Mouse (Mus musculus) midbrain, embryonic 16.5 days (tissue): Measurements from ENCODE around the gene Slc22a17. TPM values are rescaled to one million over a fixed set of nuclear protein-coding genes. Genes with fewer than 3 reads are reported as not detected.

Experiments
- ATAC-seq: fragments of 200-750 bp; cut with Nextera tagmentation; 2 replicates; pipeline ENCODE4 v1.8.0; 2017; ENCODE audit warnings: moderate TSS enrichment
- H3K27ac ChIP-seq: fragments of 300-500 bp; sonication (generic); 2 replicates; pipeline ENCODE4 v1.5.1; 2014; ENCODE audit warnings: mild to moderate bottlenecking, low read length, mixed read lengths
- H3K27me3 ChIP-seq: fragments of 300-500 bp; sonication (generic); 2 replicates; pipeline ENCODE4 v1.6.1; 2014; ENCODE audit warnings: low read depth, low read length, mixed read lengths; ENCODE audit not compliant: control insufficient read depth, insufficient read depth
- H3K36me3 ChIP-seq: fragments of 300-500 bp; sonication (generic); 2 replicates; pipeline ENCODE4 v1.6.1; 2014; ENCODE audit warnings: mild to moderate bottlenecking, low read length, moderate library complexity, mixed read lengths; ENCODE audit not compliant: control insufficient read depth, insufficient read depth
- H3K4me1 ChIP-seq: fragments of 300-500 bp; sonication (generic); 2 replicates; pipeline ENCODE4 v1.6.1; 2014; ENCODE audit warnings: mild to moderate bottlenecking, low read length, mixed read lengths; ENCODE audit not compliant: control insufficient read depth, insufficient read depth
- H3K4me2 ChIP-seq: fragments of 300-500 bp; sonication (generic); 2 replicates; pipeline ENCODE4 v1.6.1; 2014; ENCODE audit warnings: mild to moderate bottlenecking, low read length, mixed read lengths
- H3K4me3 ChIP-seq: fragments of 300-500 bp; sonication (generic); 2 replicates; pipeline ENCODE4 v1.5.1; 2014; ENCODE audit warnings: low read depth, mild to moderate bottlenecking, low read length, moderate library complexity, mixed read lengths
- H3K9ac ChIP-seq: fragments of 300-500 bp; sonication (generic); 2 replicates; pipeline ENCODE4 v1.6.1; 2014; ENCODE audit warnings: low read depth, low read length, mixed read lengths
- H3K9me3 ChIP-seq: fragments of 300-500 bp; sonication (generic); replicated peaks from 2 replicates; pipeline ENCODE4 v1.6.1; 2014; ENCODE audit warnings: mild to moderate bottlenecking, low read length, mixed read lengths; ENCODE audit not compliant: control insufficient read depth, poor library complexity, severe bottlenecking
- WGBS: fragments of 180-500 bp; shearing (Covaris S2); extraction: QIAGEN DNeasy Blood & Tissue Kit; methylation state at CpG from one replicate; pipeline ENCODE4 v1.1.7; 2014; 5-methylcytosine and 5-hydroxymethylcytosine counted together
- polyA plus RNA-seq: library from polyadenylated mRNA; unstranded; fragments of >200 nt; fragmentation: Nextera tagmentation; extraction: Ambion mirVana; gene quantifications from 2 replicates; pipeline ENCODE4 v1.2.1, GENCODE M21; 2015

Gene Slc22a17
- polyA plus RNA-seq, 1 experiment from 2014 or later = 245 TPM

- H3K36me3 ChIP-seq = no peaks in the 10 kb centered on the region
- H3K4me1 ChIP-seq = peaks cover 16% of the 10 kb centered on the region
- peak overlapping the region; percentile 80 for H3K4me2 ChIP-seq
- peak overlapping the region; percentile 77 for H3K4me3 ChIP-seq
- H3K9me3 ChIP-seq = no peaks in the 10 kb centered on the region
- under 1% methylated on average over 65 of the region's 72 CpGs for WGBS
- peak overlapping the region; percentile 98 for H3K9ac ChIP-seq
- H3K27ac ChIP-seq = peak overlapping the region; percentile 96
- peak; percentile 92 for ATAC-seq
- H3K27me3 ChIP-seq = no peaks in the 10 kb centered on the region
Measured at GRCm38 (mm10) chr14:54876539-54877047, 36.3 kb downstream of the Slc22a17 start.

- peak overlapping the region; percentile 77 for H3K4me3 ChIP-seq
- peaks cover 16% of the 10 kb centered on the region for H3K4me1 ChIP-seq
- no peaks in the 10 kb centered on the region for H3K27me3 ChIP-seq
- peak overlapping the region; percentile 80 for H3K4me2 ChIP-seq
- H3K9ac ChIP-seq = peak overlapping the region; percentile 98
- no peaks in the 10 kb centered on the region for H3K9me3 ChIP-seq
- peak overlapping the region; percentile 96 for H3K27ac ChIP-seq
- 1% methylated on average over 36 of the region's 36 CpGs for WGBS
- H3K36me3 ChIP-seq = peaks cover 2% of the 10 kb centered on the region; the same call in 1 of the 2 replicates
- ATAC-seq = peak; percentile 64
Measured at GRCm38 (mm10) chr14:54875844-54876538, 36.9 kb downstream of the Slc22a17 start.

GRCm38 (mm10) chr14:54874165-54874564 lies 38.8 kb downstream of the Slc22a17 start:
- H3K27ac ChIP-seq = no peak overlapping the region
- peaks cover 2% of the 10 kb centered on the region; the same call in 1 of the 2 replicates for H3K36me3 ChIP-seq
- H3K4me2 ChIP-seq = no peak overlapping the region
- 90% methylated on average over 3 of the region's 3 CpGs for WGBS
- no peaks in the 10 kb centered on the region for H3K27me3 ChIP-seq
- H3K9ac ChIP-seq = no peak overlapping the region
- peaks cover 16% of the 10 kb centered on the region for H3K4me1 ChIP-seq
- ATAC-seq = no peak
- no peak overlapping the region for H3K4me3 ChIP-seq
- no peaks in the 10 kb centered on the region for H3K9me3 ChIP-seq

GRCm38 (mm10) chr14:54870861-54871260 lies 42.1 kb downstream of the Slc22a17 start, which contains the start of gene Homez:
TSS of gene Homez (minus strand) at chr14:54870961.
- H3K36me3 ChIP-seq = peaks cover 2% of the 10 kb centered on the region; the same call in 1 of the 2 replicates
- no peak within 1 kb of the TSS for H3K4me2 ChIP-seq
- peaks cover 10% of the 10 kb centered on the region for H3K4me1 ChIP-seq
- H3K9ac ChIP-seq = no peak within 1 kb of the TSS
- 90% methylated on average over 5 of the region's 5 CpGs for WGBS
- ATAC-seq = no peak
- H3K9me3 ChIP-seq = no peaks in the 10 kb centered on the region
- H3K4me3 ChIP-seq = no peak within 1 kb of the TSS
- H3K27ac ChIP-seq = no peak within 1 kb of the TSS
- H3K27me3 ChIP-seq = no peaks in the 10 kb centered on the region

GRCm38 (mm10) chr14:54868026-54868425 lies 44.9 kb downstream of the Slc22a17 start:
- no peak for ATAC-seq
- peaks cover 2% of the 10 kb centered on the region; the same call in 1 of the 2 replicates for H3K36me3 ChIP-seq
- H3K9ac ChIP-seq = no peak overlapping the region
- H3K4me1 ChIP-seq = peaks cover 3% of the 10 kb centered on the region
- H3K27ac ChIP-seq = no peak overlapping the region
- WGBS = 86% methylated on average over 4 of the region's 4 CpGs
- H3K9me3 ChIP-seq = no peaks in the 10 kb centered on the region
- H3K27me3 ChIP-seq = no peaks in the 10 kb centered on the region
- H3K4me3 ChIP-seq = no peak overlapping the region
- H3K4me2 ChIP-seq = no peak overlapping the region

- H3K36me3 ChIP-seq = peaks cover 2% of the 10 kb centered on the region; the same call in 1 of the 2 replicates
- no peak overlapping the region for H3K4me2 ChIP-seq
- H3K4me3 ChIP-seq = no peak overlapping the region
- peaks cover 3% of the 10 kb centered on the region for H3K4me1 ChIP-seq
- no peak overlapping the region for H3K9ac ChIP-seq
- WGBS = 50% methylated on average over 5 of the region's 5 CpGs
- H3K27ac ChIP-seq = no peak overlapping the region
- ATAC-seq = no peak
- no peaks in the 10 kb centered on the region for H3K9me3 ChIP-seq
- no peaks in the 10 kb centered on the region for H3K27me3 ChIP-seq
Measured at GRCm38 (mm10) chr14:54866936-54867335, 46.0 kb downstream of the Slc22a17 start.

- WGBS = 71% methylated on average over 3 of the region's 3 CpGs
- Histone ChIP-seq H3K36me3 (peaks cover 2% of the 10 kb centered on the region; the same call in 1 of the 2 replicates), H3K4me2 (no peak overlapping the region), H3K9me3 (no peaks in the 10 kb centered on the region), H3K4me3 (no peak overlapping the region), H3K27me3 (no peaks in the 10 kb centered on the region), H3K4me1 (peaks cover 3% of the 10 kb centered on the region), H3K9ac (no peak overlapping the region), H3K27ac (no peak overlapping the region)
- ATAC-seq = no peak
Measured at GRCm38 (mm10) chr14:54866268-54866667, 46.7 kb downstream of the Slc22a17 start.

GRCm38 (mm10) chr14:54865626-54866025 lies 47.3 kb downstream of the Slc22a17 start:
- H3K4me1 ChIP-seq = peaks cover 3% of the 10 kb centered on the region
- ATAC-seq = no peak
- no peak overlapping the region for H3K4me3 ChIP-seq
- no peak overlapping the region for H3K4me2 ChIP-seq
- H3K27me3 ChIP-seq = no peaks in the 10 kb centered on the region
- H3K9me3 ChIP-seq = no peaks in the 10 kb centered on the region
- 87% methylated on average over 5 of the region's 5 CpGs for WGBS
- H3K36me3 ChIP-seq = no peaks in the 10 kb centered on the region
- no peak overlapping the region for H3K9ac ChIP-seq
- no peak overlapping the region for H3K27ac ChIP-seq

GRCm38 (mm10) chr14:54864313-54865036 lies 48.5 kb downstream of the Slc22a17 start:
- H3K27me3 ChIP-seq = no peaks in the 10 kb centered on the region
- 16% methylated on average over 21 of the region's 21 CpGs for WGBS
- H3K36me3 ChIP-seq = no peaks in the 10 kb centered on the region
- H3K9ac ChIP-seq = peak overlapping the region; percentile 93
- no peaks in the 10 kb centered on the region for H3K9me3 ChIP-seq
- H3K27ac ChIP-seq = peak overlapping the region; percentile 73
- no peak; the same call in 1 of the 2 replicates for ATAC-seq
- H3K4me2 ChIP-seq = peak overlapping the region; percentile 71
- peaks cover 3% of the 10 kb centered on the region for H3K4me1 ChIP-seq
- peak overlapping the region; percentile 92 for H3K4me3 ChIP-seq
